Mouse (Mus musculus) stomach, embryonic 14.5 days (tissue): ENCODE data around the gene Gcnt7. TPM values are rescaled to one million over a fixed set of nuclear protein-coding genes. Genes with fewer than 3 reads are reported as not detected.

Experiments used
- ATAC-seq: fragments of 200-750 bp; cut with Nextera tagmentation; 2 replicates; pipeline ENCODE4 v1.8.0; 2017; ENCODE audit warnings: low read depth, moderate TSS enrichment; ENCODE audit not compliant: insufficient number of reproducible peaks, insufficient read depth, low FRiP score
- H3K27ac ChIP-seq: fragments of 300-500 bp; sonication (generic); 2 replicates; pipeline ENCODE4 v1.5.1; 2014; ENCODE audit warnings: mild to moderate bottlenecking, low read length, moderate library complexity, mixed read lengths
- H3K27me3 ChIP-seq: fragments of 300-500 bp; sonication (generic); 2 replicates; pipeline ENCODE4 v1.6.1; 2014; ENCODE audit warnings: low read length, control low read depth, mixed read lengths; ENCODE audit not compliant: control insufficient read depth, insufficient read depth
- H3K36me3 ChIP-seq: fragments of 300-500 bp; sonication (generic); 2 replicates; pipeline ENCODE4 v1.6.1; 2014; ENCODE audit warnings: mild to moderate bottlenecking, control low read depth, low read length, moderate library complexity, mixed read lengths; ENCODE audit not compliant: control insufficient read depth, insufficient read depth
- H3K4me1 ChIP-seq: fragments of 300-500 bp; sonication (generic); 2 replicates; pipeline ENCODE4 v1.6.1; 2014; ENCODE audit warnings: low read length, control low read depth, mixed read lengths; ENCODE audit not compliant: control insufficient read depth, insufficient read depth
- H3K4me2 ChIP-seq: fragments of 300-500 bp; sonication (generic); replicated peaks from 2 replicates; pipeline ENCODE4 v1.6.1; 2014; ENCODE audit warnings: low read depth, low read length, control low read depth
- H3K4me3 ChIP-seq: fragments of 300-500 bp; sonication (generic); 2 replicates; pipeline ENCODE4 v1.5.1; 2014; ENCODE audit warnings: low read depth, low read length, control low read depth
- H3K9ac ChIP-seq: fragments of 300-500 bp; sonication (generic); replicated peaks from 2 replicates; pipeline ENCODE4 v1.6.1; 2014; ENCODE audit warnings: low read depth, mild to moderate bottlenecking, control low read depth, low read length, moderate library complexity, mixed read lengths
- H3K9me3 ChIP-seq: fragments of 300-500 bp; sonication (generic); 2 replicates; pipeline ENCODE4 v1.6.1; 2016; ENCODE audit warnings: low read depth, low read length, control low read depth; ENCODE audit not compliant: control insufficient read depth
- WGBS: fragments of 180-500 bp; shearing (Covaris S2); extraction: QIAGEN DNeasy Blood & Tissue Kit; methylation state at CpG from one replicate; pipeline ENCODE4 v1.1.7; 2014; 5-methylcytosine and 5-hydroxymethylcytosine counted together
- polyA plus RNA-seq: library from polyadenylated mRNA; unstranded; fragments of >200 nt; fragmentation: Nextera tagmentation; extraction: Ambion mirVana; gene quantifications from 2 replicates; pipeline ENCODE4 v1.2.1, GENCODE M21; 2014

The Gcnt7 gene
- polyA plus RNA-seq, 1 experiment from 2014 or later = 1.6 TPM

GRCm38 (mm10) chr2:172472318-172472717 is 13.9 kb upstream of the Gcnt7 start, which contains the start of gene Fam209:
TSS of gene Fam209 (plus strand) at chr2:172472520.
- H3K36me3 ChIP-seq = peaks cover 5% of the 10 kb centered on the region
- H3K27ac ChIP-seq = peak within 1 kb of the TSS; percentile 45; the same call in 1 of the 2 replicates
- no peak for ATAC-seq
- H3K4me3 ChIP-seq = no peak within 1 kb of the TSS
- no peak within 1 kb of the TSS for H3K4me2 ChIP-seq
- H3K4me1 ChIP-seq = peaks cover 4% of the 10 kb centered on the region; the same call in 1 of the 2 replicates
- no peak within 1 kb of the TSS for H3K9ac ChIP-seq
- 87% methylated on average over 11 of the region's 11 CpGs for WGBS
- H3K9me3 ChIP-seq = no peaks in the 10 kb centered on the region
- H3K27me3 ChIP-seq = no peaks in the 10 kb centered on the region

GRCm38 (mm10) chr2:172468346-172468819 is 10.0 kb upstream of the Gcnt7 start:
- WGBS = 90% methylated on average over 11 of the region's 11 CpGs
- Histone ChIP-seq H3K9ac (no peak overlapping the region), H3K36me3 (peaks cover 18% of the 10 kb centered on the region), H3K27ac (no peak overlapping the region), H3K9me3 (no peaks in the 10 kb centered on the region), H3K27me3 (no peaks in the 10 kb centered on the region), H3K4me2 (no peak overlapping the region), H3K4me3 (no peak overlapping the region), H3K4me1 (peaks cover 3% of the 10 kb centered on the region; the same call in 1 of the 2 replicates)
- no peak for ATAC-seq

GRCm38 (mm10) chr2:172467206-172467605 is 8.8 kb upstream of the Gcnt7 start:
- peaks cover 18% of the 10 kb centered on the region for H3K36me3 ChIP-seq
- ATAC-seq = no peak
- H3K4me3 ChIP-seq = no peak overlapping the region
- no peaks in the 10 kb centered on the region for H3K27me3 ChIP-seq
- no peaks in the 10 kb centered on the region for H3K4me1 ChIP-seq
- no peak overlapping the region for H3K9ac ChIP-seq
- H3K9me3 ChIP-seq = no peaks in the 10 kb centered on the region
- no peak overlapping the region for H3K27ac ChIP-seq
- no peak overlapping the region for H3K4me2 ChIP-seq
- WGBS = 92% methylated on average over 5 of the region's 5 CpGs

- H3K9ac ChIP-seq = no peak overlapping the region
- no peaks in the 10 kb centered on the region for H3K27me3 ChIP-seq
- no peak for ATAC-seq
- H3K4me1 ChIP-seq = no peaks in the 10 kb centered on the region
- H3K27ac ChIP-seq = no peak overlapping the region
- H3K36me3 ChIP-seq = peaks cover 18% of the 10 kb centered on the region
- no peak overlapping the region for H3K4me3 ChIP-seq
- H3K4me2 ChIP-seq = no peak overlapping the region
- 91% methylated on average over 11 of the region's 11 CpGs for WGBS
- H3K9me3 ChIP-seq = no peaks in the 10 kb centered on the region
Measured at GRCm38 (mm10) chr2:172466427-172467132, 8.2 kb upstream of the Gcnt7 start.

- Histone ChIP-seq H3K4me2 (no peak overlapping the region), H3K4me1 (no peaks in the 10 kb centered on the region), H3K36me3 (peaks cover 13% of the 10 kb centered on the region), H3K27me3 (no peaks in the 10 kb centered on the region), H3K9me3 (no peaks in the 10 kb centered on the region), H3K4me3 (no peak overlapping the region), H3K27ac (no peak overlapping the region), H3K9ac (no peak overlapping the region)
- 88% methylated on average over 4 of the region's 4 CpGs for WGBS
- no peak for ATAC-seq
Measured at GRCm38 (mm10) chr2:172462813-172463212, 4.4 kb upstream of the Gcnt7 start.

- WGBS = 63% methylated on average over 2 of the region's 2 CpGs
- Histone ChIP-seq H3K27ac (no peak overlapping the region), H3K9ac (no peak overlapping the region), H3K4me3 (no peak overlapping the region), H3K4me1 (no peaks in the 10 kb centered on the region), H3K36me3 (peaks cover 8% of the 10 kb centered on the region; the same call in 1 of the 2 replicates), H3K4me2 (no peak overlapping the region), H3K9me3 (no peaks in the 10 kb centered on the region), H3K27me3 (no peaks in the 10 kb centered on the region)
- ATAC-seq = no peak
Measured at GRCm38 (mm10) chr2:172460647-172461046, 2.3 kb upstream of the Gcnt7 start.

GRCm38 (mm10) chr2:172452458-172452857 is 5.9 kb downstream of the Gcnt7 start:
- peaks cover 43% of the 10 kb centered on the region for H3K36me3 ChIP-seq
- no peak overlapping the region for H3K27ac ChIP-seq
- no peak for ATAC-seq
- no peak overlapping the region for H3K4me3 ChIP-seq
- no peaks in the 10 kb centered on the region for H3K4me1 ChIP-seq
- no peak overlapping the region for H3K9ac ChIP-seq
- no peaks in the 10 kb centered on the region for H3K9me3 ChIP-seq
- WGBS = 96% methylated on average over 10 of the region's 10 CpGs
- no peak overlapping the region for H3K4me2 ChIP-seq
- no peaks in the 10 kb centered on the region for H3K27me3 ChIP-seq

GRCm38 (mm10) chr2:172452031-172452430 is 6.4 kb downstream of the Gcnt7 start:
- no peak for ATAC-seq
- H3K36me3 ChIP-seq = peaks cover 47% of the 10 kb centered on the region
- no peak overlapping the region for H3K4me3 ChIP-seq
- H3K9ac ChIP-seq = no peak overlapping the region
- H3K4me1 ChIP-seq = no peaks in the 10 kb centered on the region
- no peak overlapping the region for H3K4me2 ChIP-seq
- no peaks in the 10 kb centered on the region for H3K9me3 ChIP-seq
- 93% methylated on average over 4 of the region's 4 CpGs for WGBS
- H3K27me3 ChIP-seq = no peaks in the 10 kb centered on the region
- H3K27ac ChIP-seq = no peak overlapping the region
